Mouse (Mus musculus): ENCODE results near the gene Vill. TPM values are rescaled to one million over a fixed set of nuclear protein-coding genes. Genes with fewer than 3 reads are reported as not detected.

Gene Vill
- polyA plus RNA-seq, 1 experiment from 2014 or later = 3.3 TPM

DNA sequence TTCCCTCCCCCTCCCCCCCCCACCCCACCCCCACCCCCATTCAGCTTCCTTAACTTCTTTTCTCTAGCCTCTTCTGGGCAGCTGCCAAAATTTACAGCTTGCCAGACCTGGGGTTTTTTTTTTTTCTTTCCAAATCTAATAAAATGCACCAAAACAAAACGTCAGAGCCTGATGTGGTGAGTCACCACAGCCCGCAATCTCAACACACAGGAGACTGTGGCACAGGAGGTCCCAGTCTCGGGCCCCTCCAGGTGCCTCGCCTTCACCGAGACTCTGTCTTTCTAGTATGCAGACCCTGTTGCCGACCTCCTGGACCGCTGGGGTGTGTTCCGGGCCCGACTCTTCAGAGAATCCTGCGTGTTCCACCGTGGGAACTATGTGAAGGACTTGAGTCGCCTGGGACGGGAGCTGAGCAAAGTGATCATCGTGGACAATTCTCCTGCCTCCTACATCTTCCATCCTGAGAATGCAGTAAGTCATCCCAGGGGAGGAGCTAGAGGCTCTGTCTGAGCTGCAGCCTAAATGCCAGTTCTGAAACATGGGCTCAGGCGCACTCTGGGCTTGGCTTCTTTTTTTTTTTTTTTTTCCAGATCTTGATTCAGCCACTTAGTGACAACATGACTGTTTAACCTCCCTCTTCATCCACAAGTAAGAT, 15.4 kb upstream of the Vill start:
- Histone ChIP-seq H3K4me3 (no peak overlapping the region), H3K9ac (no peak overlapping the region), H3K9me3 (no peaks in the 10 kb centered on the region), H3K4me2 (no peak overlapping the region), H3K4me1 (replicated peaks) (peaks cover 42% of the 10 kb centered on the region), H3K27me3 (no peaks in the 10 kb centered on the region), H3K27ac (replicated peaks) (no peak overlapping the region), H3K36me3 (peaks cover 10% of the 10 kb centered on the region; the same call in 1 of the 2 replicates)
- 69% methylated on average over 15 of the region's 15 CpGs for WGBS
- ATAC-seq (ENCODE audit: low FRiP score, low read depth) = no peak

DNA sequence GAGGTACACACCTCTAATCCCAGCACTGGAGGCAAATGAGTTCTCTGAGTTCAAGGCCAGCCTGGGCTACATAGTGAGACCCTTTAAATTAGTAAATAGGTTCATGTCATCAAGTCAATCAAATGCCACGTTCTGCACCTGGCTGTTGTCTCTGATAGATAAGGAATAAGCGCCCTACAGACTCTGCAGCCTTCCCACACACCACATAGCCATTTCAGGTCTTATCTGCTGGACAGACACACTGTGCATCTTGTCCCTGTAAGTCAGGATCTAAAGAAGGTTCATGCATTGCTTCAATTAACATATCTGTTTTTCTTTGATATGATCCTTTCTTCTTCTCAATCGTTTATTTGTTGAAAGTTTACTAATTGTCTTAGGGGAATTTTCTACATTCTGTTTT, 14.0 kb upstream of the Vill start:
- Histone ChIP-seq H3K9me3 (no peaks in the 10 kb centered on the region), H3K4me2 (no peak overlapping the region), H3K9ac (no peak overlapping the region), H3K27me3 (no peaks in the 10 kb centered on the region), H3K4me1 (replicated peaks) (peaks cover 28% of the 10 kb centered on the region), H3K27ac (replicated peaks) (no peak overlapping the region), H3K4me3 (no peak overlapping the region), H3K36me3 (peaks cover 10% of the 10 kb centered on the region; the same call in 1 of the 2 replicates)
- ATAC-seq (ENCODE audit: low FRiP score, low read depth) = no peak
- WGBS = 91% methylated on average over 3 of the region's 3 CpGs

DNA sequence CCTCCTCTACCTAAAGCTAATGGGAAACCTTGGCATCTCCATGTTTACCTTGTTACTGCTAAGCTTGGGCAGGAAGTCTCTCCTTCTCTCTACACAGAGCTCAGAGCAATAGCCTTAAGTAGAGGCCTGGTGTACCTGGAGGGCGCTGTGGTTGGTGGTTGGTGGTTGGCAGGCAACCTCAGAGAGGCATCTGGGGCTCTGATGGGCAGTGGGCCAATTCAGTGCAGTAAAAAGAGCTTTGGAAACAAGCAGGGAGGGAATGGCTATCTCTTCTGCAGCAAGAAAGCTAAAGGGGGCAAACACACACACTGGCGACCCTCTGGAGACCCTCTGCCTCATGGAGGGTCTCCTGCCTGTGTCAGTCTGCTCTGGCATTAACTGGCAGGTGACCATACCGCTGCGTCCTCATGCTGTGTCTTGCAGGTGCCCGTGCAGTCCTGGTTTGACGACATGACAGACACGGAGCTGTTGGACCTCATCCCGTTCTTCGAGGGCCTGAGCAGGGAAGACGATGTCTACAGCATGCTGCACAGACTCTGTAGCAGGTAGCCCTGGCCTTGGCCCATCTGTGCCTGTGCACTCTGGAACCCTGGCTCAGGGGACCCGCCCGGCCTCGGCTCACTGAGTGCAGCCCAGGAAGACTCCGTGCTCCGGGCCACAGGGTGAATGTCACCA, 12.3 kb upstream of the Vill start:
- H3K27ac ChIP-seq (replicated peaks) = no peak overlapping the region
- H3K4me2 ChIP-seq = no peak overlapping the region
- peaks cover 11% of the 10 kb centered on the region for H3K4me1 ChIP-seq (replicated peaks)
- H3K36me3 ChIP-seq = peaks cover 10% of the 10 kb centered on the region; the same call in 1 of the 2 replicates
- H3K27me3 ChIP-seq = no peaks in the 10 kb centered on the region
- no peaks in the 10 kb centered on the region for H3K9me3 ChIP-seq
- H3K9ac ChIP-seq = no peak overlapping the region
- no peak overlapping the region for H3K4me3 ChIP-seq
- WGBS = 77% methylated on average over 15 of the region's 15 CpGs
- no peak for ATAC-seq (ENCODE audit: low FRiP score, low read depth)

DNA sequence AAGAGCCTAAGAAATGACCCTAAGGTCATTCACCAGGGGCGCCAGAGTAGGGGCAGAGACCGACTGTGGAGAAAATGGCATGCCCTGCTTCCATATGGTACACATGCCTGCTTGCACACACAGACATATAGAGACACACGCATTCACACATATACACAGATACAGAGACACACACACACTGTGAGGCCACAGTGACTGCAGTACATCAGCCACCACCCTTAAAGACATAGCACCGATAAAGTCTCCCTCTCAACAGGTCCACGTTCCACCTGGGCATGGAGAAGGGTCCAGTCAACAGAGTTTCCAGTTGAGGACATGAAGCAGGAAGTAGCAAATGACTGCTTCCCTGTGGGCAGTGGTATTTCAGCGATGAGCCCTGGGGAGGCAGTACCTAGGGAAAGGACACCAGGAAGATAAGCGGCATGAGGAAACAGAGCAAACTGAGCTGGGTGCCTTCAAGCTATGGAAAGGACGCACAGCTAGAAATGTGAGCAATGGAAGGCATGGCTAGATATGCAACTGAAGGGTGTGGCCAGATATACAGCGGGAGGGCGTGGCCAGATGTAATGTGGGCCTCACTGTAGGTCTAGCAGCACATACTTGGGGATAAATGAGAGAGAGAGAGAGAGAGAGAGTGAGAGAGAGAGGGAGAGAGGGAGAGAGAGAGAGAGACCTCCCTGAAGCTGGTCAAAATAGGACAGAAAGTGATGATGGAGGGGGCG, 4.2 kb upstream of the Vill start:
- no peak overlapping the region for H3K4me2 ChIP-seq
- no peak overlapping the region for H3K9ac ChIP-seq
- H3K9me3 ChIP-seq = no peaks in the 10 kb centered on the region
- no peak overlapping the region for H3K27ac ChIP-seq (replicated peaks)
- WGBS = 87% methylated on average over 11 of the region's 11 CpGs
- no peak overlapping the region for H3K4me3 ChIP-seq
- H3K36me3 ChIP-seq = no peaks in the 10 kb centered on the region
- H3K4me1 ChIP-seq (replicated peaks) = peaks cover 10% of the 10 kb centered on the region
- no peak for ATAC-seq (ENCODE audit: low FRiP score, low read depth)
- peaks cover 6% of the 10 kb centered on the region; the same call in 1 of the 2 replicates for H3K27me3 ChIP-seq

DNA sequence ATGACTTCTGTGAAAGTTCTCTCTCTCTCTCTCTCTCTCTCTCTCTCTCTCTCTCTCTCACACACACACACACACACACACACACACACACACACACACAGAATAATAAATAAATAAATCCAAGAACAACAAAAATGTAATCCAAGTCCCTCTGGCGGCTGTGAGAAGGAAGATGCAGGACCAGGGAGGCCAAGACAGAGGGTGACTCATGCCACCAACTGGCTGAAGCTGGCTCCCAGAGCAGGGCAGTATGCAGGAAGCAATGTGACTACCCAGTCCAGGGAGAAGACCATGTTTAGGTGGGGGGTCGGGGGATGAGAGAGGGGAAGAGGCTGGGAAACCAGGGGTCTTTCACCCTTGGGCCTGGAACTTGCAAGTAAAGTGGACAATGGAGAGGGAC, 1.4 kb upstream of the Vill start:
- 65% methylated on average over 2 of the region's 2 CpGs for WGBS
- no peak overlapping the region for H3K9ac ChIP-seq
- no peaks in the 10 kb centered on the region for H3K36me3 ChIP-seq
- H3K4me1 ChIP-seq (replicated peaks) = peaks cover 10% of the 10 kb centered on the region
- no peak overlapping the region for H3K27ac ChIP-seq (replicated peaks)
- ATAC-seq (ENCODE audit: low FRiP score, low read depth) = no peak
- no peak overlapping the region for H3K4me2 ChIP-seq
- H3K4me3 ChIP-seq = no peak overlapping the region
- no peaks in the 10 kb centered on the region for H3K9me3 ChIP-seq
- peaks cover 13% of the 10 kb centered on the region for H3K27me3 ChIP-seq

DNA sequence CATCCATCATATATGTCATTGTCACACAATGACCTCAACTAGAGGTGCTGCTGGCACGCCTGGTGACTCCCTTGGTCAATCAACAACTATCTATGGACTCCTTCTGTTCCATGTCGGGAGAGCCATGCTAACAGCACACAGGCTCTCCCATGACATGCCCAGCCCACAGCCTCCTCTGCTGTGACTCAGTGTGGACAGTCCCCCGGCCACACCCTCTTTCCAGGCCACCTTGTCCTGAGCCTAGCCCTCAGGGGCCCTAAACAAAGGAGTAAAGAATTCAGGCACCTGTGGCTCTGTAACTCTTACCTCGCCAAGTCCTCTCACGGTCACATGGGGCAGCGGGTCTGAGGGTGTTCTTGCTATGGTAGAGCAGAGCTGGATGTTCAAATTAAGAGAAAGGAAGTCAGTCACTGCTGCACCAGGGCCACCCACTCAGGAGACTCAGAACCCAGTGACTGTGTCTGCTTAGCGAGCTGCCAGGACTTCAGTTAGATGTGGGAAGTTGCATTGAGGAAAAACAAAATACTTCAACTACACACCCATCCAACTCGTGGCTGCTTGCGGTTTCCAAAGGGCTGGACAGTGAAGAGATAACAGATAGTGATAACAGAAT, 1.5 kb downstream of the Vill start:
- Histone ChIP-seq H3K27me3 (peaks cover 13% of the 10 kb centered on the region), H3K9ac (no peak overlapping the region), H3K4me2 (no peak overlapping the region), H3K9me3 (no peaks in the 10 kb centered on the region), H3K4me1 (replicated peaks) (peaks cover 10% of the 10 kb centered on the region), H3K27ac (replicated peaks) (no peak overlapping the region), H3K4me3 (no peak overlapping the region), H3K36me3 (no peaks in the 10 kb centered on the region)
- WGBS = 79% methylated on average over 9 of the region's 9 CpGs
- ATAC-seq (ENCODE audit: low FRiP score, low read depth) = no peak

DNA sequence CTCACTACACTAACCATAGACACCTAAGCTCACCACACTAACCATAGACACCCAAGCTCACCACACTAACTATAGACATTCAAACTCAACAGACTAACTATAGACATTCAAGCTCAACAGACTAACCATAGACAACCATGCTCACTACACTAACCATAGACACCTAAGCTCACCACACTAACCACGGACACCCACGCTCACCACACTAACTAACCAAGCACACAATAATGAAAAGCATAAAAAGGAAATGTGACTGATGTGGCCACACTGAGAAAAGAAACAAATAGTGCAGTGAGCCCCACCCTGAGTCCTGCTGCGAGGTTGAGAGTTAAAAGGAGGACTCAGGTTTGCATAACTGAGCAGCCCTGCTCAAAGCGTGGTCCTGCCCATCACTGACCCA, 2.8 kb downstream of the Vill start:
- Histone ChIP-seq H3K9me3 (no peaks in the 10 kb centered on the region), H3K27me3 (peaks cover 13% of the 10 kb centered on the region), H3K4me2 (no peak overlapping the region), H3K4me1 (replicated peaks) (peaks cover 10% of the 10 kb centered on the region), H3K36me3 (no peaks in the 10 kb centered on the region), H3K9ac (no peak overlapping the region), H3K4me3 (no peak overlapping the region), H3K27ac (replicated peaks) (no peak overlapping the region)
- WGBS = 87% methylated on average over 4 of the region's 4 CpGs
- ATAC-seq (ENCODE audit: low FRiP score, low read depth) = no peak

DNA sequence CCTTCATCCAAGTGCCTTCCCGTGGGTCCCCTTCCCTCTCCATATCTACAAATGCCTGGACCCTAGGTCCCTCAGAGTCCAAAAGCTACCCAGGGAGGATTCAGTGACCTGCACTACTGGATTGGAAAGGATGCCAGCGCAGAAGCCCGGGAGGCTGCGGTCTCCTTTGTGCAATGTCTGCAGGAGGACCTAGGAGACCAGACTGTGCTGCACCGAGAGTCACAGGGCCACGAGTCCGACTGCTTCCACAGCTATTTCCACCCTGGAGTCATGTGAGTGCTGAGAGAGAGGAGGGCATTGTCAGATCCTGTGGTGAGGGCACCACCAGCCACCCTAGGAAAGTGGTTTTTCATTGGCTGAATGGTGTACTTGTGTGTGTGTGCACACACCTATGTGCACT, 5.7 kb downstream of the Vill start:
- Histone ChIP-seq H3K4me3 (no peak overlapping the region), H3K9me3 (no peaks in the 10 kb centered on the region), H3K27ac (replicated peaks) (no peak overlapping the region), H3K36me3 (no peaks in the 10 kb centered on the region), H3K4me1 (replicated peaks) (no peaks in the 10 kb centered on the region), H3K4me2 (no peak overlapping the region), H3K27me3 (peaks cover 7% of the 10 kb centered on the region), H3K9ac (no peak overlapping the region)
- ATAC-seq (ENCODE audit: low FRiP score, low read depth) = no peak
- 85% methylated on average over 7 of the region's 7 CpGs for WGBS

DNA sequence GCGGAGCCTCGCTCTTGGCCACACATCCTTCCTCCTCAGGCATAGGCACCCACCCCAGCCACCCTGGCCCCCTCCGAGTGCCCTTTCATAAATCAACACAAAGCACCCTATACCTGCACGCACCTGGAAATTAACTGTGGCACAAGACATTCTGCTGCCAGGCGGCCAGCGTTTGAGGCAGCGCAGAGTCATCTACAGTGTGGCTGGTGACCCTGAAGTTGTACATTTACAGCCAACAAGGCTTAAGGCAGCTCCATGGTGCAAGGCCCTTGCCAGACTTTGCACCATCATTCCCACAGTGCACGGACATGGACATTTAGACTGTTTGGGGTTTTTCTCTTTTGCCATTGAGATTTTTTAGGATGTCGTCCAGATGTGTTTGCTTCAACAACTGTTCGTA, 8.1 kb downstream of the Vill start:
- H3K27me3 ChIP-seq = no peaks in the 10 kb centered on the region
- ATAC-seq (ENCODE audit: low FRiP score, low read depth) = no peak
- no peak overlapping the region for H3K4me3 ChIP-seq
- no peak overlapping the region for H3K9ac ChIP-seq
- WGBS = 95% methylated on average over 10 of the region's 10 CpGs
- no peaks in the 10 kb centered on the region for H3K36me3 ChIP-seq
- H3K4me1 ChIP-seq (replicated peaks) = no peaks in the 10 kb centered on the region
- no peaks in the 10 kb centered on the region for H3K9me3 ChIP-seq
- no peak overlapping the region for H3K27ac ChIP-seq (replicated peaks)
- H3K4me2 ChIP-seq = no peak overlapping the region

DNA sequence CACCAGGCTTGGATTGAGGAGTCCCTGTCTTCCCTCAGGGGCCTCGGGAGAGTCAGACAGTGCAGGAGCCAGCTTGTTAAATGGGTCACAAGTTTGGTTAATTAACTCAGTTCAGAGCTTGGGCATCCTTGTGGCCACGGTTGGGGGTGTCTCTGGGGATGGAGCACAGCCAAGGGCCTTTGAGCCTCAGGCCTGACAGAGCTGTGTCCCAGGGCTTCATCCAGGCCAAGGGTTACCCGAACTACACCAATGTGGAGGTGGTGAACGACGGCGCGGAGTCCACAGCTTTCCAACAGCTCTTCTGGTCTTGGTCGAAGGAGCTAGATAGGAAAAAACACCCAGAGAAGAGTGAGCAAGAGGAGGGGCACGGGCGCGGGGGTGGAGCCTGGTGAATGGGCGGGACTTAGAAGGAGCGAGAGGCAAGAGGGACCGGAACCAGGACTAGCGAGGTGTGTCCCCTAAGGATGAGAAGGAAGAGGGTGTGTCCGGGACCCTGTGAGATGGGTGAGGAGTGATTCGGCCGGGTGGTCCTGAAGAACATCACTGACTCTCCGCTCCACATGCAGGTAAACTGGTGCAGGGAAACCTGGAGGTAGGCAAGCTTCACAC, 10.6 kb downstream of the Vill start:
- Histone ChIP-seq H3K9me3 (no peaks in the 10 kb centered on the region), H3K4me1 (replicated peaks) (no peaks in the 10 kb centered on the region), H3K4me3 (no peak overlapping the region), H3K9ac (no peak overlapping the region), H3K27ac (replicated peaks) (no peak overlapping the region), H3K36me3 (no peaks in the 10 kb centered on the region), H3K4me2 (no peak overlapping the region), H3K27me3 (no peaks in the 10 kb centered on the region)
- 31% methylated on average over 19 of the region's 19 CpGs for WGBS
- no peak for ATAC-seq (ENCODE audit: low FRiP score, low read depth)

DNA sequence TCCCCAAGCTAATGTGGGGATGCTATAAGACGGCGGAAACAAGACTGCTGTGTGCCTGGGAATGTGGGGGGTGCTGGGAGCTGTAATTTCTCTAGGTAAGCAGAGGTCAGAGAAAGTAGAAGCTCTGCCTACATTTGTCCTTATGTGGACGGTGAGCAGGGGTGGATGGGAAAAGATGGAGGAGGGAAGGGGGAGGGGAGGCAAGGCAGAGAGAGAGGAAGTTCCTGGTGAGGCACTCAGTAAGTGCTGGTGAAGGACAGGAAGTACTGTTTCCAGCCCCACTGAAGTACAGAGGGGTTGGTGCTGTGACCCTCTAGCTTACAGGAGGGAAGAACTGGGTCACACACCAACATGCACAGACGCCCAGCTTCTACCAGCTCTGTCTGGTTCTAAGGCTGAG, 11.7 kb downstream of the Vill start:
- Histone ChIP-seq H3K36me3 (no peaks in the 10 kb centered on the region), H3K4me1 (replicated peaks) (no peaks in the 10 kb centered on the region), H3K4me2 (no peak overlapping the region), H3K27me3 (no peaks in the 10 kb centered on the region), H3K9me3 (no peaks in the 10 kb centered on the region), H3K4me3 (no peak overlapping the region), H3K27ac (replicated peaks) (no peak overlapping the region), H3K9ac (no peak overlapping the region)
- WGBS = 72% methylated on average over 4 of the region's 4 CpGs
- no peak for ATAC-seq (ENCODE audit: low FRiP score, low read depth)

DNA sequence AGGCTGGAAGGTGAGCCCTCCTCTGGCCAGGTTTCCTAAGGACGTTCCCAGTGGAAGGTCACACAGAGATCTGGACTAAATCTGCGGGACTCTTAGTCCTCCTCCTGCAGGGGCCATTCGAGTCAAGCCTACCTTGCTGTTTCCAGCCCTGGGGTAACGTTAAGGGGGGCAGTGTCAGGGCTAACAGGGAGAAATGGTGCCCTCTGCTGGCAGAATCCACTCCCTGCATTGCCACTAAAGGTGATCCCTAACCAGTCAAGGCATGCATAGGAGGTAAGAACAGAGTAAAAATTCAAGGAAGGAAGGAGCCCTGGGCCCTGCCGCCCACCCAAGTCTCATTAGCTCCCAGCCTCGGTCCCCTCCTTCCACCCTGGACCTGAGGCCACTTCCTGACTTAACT, 15.0 kb downstream of the Vill start:
- Histone ChIP-seq H3K4me1 (replicated peaks) (no peaks in the 10 kb centered on the region), H3K4me2 (no peak overlapping the region), H3K36me3 (peaks cover 9% of the 10 kb centered on the region; the same call in 1 of the 2 replicates), H3K27ac (replicated peaks) (no peak overlapping the region), H3K27me3 (no peaks in the 10 kb centered on the region), H3K4me3 (no peak overlapping the region), H3K9me3 (no peaks in the 10 kb centered on the region), H3K9ac (no peak overlapping the region)
- WGBS = 3% methylated on average over 6 of the region's 6 CpGs
- ATAC-seq (ENCODE audit: low FRiP score, low read depth) = peak; percentile 71

Data from hindbrain, embryonic 15.5 days (tissue).